Mouse (Mus musculus): ENCODE measurements at regions not wholly inside any gene's neighbourhood (a gene's known extent, or its start where the extent isn't known, plus 50 kb on each side); places are given as distances from the start of the nearest gene placed in this dataset.
A peak's percentile ranks its signal among the peaks of the same experiment; 100 is the strongest.

DNA sequence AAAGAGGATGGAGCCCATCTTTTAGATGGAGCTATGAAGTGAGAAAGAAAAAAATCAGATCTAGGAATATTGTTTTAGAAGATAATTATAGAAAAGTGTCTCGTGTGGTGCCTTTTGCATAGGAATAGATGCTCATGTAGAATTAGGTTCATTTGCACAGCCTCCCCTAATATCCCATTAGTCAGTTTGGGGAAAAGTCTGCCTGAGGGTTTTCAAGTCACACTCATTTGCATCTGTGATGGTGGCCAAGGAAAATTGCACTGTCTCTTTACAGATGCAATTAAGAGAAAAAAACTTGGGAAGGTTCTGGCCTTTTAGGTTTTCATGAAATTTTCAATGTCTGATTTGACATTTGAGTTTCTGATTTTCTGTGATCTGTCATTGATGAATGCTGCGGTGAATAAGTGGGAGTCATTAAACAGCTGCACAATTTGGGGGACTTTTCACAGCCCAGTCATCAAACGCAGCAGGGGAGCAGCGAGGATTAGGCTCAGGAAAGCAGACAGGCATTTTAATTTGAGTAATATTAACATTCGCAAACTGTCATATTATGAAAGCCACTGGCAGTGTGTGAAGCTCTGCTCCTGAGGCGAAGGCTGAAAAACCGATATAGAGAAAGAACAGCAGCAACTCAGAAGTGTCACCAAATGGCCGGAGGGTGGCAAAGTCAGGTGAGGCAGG lies 281.5 kb upstream of the Cxadr start:
- DNase-seq (ENCODE audit: low spot score), result no peak

DNA sequence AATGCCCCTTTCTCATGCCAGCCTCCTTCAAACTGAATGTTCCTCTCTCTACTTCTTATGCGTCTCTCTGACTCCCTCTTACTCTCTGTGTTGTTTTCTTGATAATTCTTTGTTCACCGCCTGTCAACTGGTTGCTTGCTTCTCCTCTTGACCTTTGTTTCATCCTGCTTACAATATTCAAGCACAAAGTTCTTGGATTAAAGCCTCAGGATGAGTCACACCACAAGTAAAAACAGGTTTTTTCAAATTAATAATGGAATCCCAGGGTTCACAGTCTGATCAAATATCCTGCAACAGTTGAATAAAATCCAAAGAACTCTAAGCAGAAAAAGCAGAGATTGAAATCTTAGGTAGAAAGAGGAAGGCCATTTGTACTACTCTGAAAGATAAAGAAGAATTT lies 285.9 kb upstream of the Cxadr start:
- DNase-seq (ENCODE audit: low spot score), result peak; percentile 7

DNA sequence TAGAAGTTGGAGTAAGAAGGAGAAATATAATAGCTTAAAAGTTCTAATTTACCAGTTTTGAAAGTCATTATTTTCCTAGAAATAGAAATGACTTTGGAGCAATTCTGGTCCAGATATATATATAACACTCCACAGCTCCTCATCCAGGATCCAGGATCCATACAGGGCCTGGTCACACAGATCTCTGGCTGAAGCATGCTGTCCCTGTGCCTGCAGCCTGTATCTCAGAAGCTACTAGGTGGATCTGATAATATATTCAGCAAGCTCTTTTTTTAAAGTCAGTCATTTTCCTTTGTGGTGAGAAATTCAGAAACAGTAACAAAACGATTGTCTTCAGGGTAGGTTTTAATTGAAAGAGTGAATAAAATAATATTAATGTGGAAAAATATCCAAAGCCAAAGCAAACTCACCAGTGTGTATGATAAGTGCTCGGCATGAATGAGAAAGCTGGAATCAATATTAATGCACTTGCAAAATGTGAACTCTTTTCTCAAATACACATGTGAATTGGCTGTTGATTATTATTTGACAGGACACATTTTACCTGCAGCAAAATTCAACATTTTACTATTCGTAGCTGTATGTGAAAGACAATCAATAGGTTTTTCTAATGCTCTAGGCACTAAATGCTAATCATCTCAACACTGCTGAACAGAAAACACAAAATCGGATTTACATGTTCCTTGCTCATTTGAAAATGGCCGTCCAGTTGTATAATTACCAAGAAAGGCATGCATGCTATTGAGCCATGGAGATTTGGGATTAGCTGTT lies 288.1 kb upstream of the Cxadr start:
- no peak for DNase-seq (ENCODE audit: low spot score)

DNA sequence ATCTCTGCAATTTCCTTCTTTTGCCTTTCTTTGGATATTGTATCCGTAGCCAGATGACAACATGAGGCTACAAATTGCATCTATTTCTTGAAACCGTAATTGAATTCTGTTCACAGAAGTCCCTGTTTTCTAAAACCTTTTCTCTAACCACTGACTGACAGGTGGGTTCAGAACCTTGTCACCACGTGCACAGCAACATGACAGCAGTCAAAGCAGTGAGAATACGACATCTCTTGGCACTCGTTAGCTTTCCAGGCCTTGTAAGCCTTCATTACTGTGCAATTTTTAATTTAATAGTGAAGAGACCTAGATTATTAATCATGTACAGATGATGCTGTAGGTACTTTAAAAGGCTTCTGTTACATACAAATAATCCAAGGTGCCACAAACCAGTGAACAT lies 297.3 kb upstream of the Cxadr start:
- DNase-seq (ENCODE audit: low spot score), result no peak

DNA sequence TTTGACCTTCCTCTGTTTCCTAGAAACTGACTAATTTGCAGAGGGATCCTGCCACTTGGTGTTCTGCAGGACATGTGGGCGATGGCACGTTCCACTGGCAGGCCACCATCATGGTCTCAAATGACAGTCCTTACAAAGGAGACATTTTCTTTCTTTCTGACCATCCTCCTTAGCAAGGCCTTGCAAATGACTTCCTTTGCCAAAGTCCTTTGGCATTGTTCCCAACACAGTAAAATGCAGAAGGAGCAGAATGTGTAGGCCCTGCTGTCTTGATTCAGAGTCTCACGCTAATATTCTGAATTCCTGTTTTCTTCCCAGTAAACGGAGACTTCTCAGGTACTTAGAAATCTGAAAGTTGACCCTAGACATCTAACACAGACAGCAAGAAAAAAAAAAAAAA lies 308.3 kb upstream of the Cxadr start:
- DNase-seq (ENCODE audit: low spot score), result no peak

DNA sequence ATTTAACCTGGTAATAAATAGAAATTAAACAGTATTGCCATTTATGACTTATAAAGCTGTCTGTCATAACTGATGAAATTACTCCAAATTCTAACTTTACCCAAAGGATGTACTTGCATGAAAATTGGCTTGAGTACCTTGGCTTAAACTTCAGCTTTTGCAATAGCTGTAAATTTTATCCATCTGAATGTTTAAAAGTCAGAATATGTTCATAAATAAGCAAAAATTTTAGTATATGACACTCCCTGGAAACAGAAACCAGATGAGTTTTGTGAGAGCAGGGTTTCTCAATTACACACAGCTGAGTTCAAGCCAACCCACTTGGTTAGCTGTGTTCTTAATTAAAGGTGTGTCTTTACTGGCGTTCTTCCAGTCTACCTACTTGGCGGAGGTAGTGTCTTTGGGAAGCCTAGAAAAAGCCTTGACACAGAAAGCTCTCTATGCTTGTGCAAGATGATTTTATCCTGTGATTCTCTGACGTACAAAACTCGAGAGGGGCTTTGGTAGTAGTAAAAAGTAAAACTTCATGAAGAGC lies 311.4 kb upstream of the Cxadr start:
- DNase-seq (ENCODE audit: low spot score), result no peak

DNA sequence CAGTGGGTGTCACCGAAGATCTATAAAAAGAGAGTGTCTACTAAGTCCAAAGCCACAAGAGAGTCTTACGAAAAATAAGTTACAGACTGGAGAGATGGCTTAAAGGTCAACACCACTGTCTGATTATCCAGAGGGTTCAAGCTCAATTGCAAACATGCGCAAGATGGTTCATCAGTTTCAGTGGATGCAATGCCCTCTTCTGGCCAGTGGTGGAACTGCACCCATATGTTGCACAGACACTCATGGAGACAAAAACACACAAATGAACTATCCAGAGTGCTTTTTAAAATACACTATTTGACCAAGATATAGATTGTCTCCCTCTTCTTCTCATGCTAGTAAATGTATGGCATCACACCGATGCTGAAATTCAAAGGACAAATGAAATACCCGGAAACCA lies 312.1 kb upstream of the Cxadr start:
- no peak for DNase-seq (ENCODE audit: low spot score)

DNA sequence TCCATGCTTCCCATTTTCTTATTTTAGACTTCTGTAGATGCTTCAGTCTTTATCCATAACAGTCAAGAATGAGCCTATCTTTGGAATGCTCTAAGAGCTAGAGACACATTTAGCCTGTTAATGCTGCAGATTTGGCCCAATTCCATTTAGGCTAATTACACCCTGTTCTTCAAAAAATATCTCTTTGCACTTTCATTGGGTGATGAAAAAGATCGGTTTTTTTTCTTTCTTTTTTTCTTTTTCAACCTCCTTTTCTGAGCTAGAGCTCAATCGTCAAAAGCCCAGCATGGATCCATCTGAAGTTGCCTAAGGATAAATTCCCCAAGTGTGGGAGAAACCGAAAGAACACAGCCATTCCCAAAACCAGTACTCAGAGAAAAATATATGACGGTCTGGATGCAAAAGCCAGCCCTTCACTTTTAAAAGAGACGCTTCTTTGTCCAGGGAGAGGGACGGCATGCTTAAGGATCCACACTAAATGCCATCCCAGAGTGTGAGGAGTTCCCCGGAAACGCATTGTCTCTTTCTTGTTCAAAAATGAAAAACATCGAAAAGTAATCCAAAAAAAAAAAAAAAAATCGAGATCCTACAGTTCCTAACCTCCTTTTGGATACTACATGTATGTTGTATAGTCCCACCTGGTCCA lies 314.3 kb upstream of the Cxadr start:
- no peak for DNase-seq (ENCODE audit: low spot score)

DNA sequence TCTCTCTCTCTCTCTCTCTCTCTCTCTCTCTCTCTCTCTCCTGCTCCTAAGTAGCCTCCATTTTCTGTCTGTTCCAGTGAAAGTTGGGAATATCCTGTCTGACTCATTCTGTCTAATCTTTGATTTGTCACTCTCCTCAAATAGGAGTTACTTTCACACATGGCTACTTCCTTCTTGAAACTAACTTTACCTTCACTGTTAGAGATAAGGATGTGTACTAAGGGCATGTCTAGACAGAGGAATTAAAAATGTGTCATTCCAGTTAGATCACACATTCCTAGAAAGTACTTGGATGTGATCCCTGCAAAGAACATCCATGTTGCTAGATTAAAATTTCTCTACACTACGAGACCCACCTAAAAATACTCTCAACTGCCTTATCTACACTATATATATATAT lies 346.9 kb upstream of the Gm11146 start:
- no peak for DNase-seq (ENCODE audit: low spot score)

DNA sequence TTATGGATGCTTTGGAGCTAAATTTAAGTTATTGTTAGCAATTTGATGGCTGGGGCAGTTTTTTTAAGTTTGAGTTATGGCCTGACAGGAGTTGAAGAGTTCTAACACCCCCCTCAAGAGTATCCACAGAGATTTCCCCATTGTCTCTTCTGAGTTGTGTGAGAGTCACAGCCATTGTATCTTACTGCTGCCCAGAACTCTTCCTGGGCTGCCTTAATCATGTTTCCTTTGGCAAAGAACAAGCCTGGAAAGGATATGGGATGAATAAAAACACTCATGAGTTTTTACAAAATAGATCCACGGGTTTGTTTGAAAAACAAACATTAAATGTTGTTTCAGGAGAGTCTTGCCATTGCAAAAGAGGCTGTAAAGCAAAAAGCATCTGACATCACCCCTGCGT lies 343.5 kb upstream of the Gm11146 start:
- peak; percentile 7 for DNase-seq (ENCODE audit: low spot score)

DNA sequence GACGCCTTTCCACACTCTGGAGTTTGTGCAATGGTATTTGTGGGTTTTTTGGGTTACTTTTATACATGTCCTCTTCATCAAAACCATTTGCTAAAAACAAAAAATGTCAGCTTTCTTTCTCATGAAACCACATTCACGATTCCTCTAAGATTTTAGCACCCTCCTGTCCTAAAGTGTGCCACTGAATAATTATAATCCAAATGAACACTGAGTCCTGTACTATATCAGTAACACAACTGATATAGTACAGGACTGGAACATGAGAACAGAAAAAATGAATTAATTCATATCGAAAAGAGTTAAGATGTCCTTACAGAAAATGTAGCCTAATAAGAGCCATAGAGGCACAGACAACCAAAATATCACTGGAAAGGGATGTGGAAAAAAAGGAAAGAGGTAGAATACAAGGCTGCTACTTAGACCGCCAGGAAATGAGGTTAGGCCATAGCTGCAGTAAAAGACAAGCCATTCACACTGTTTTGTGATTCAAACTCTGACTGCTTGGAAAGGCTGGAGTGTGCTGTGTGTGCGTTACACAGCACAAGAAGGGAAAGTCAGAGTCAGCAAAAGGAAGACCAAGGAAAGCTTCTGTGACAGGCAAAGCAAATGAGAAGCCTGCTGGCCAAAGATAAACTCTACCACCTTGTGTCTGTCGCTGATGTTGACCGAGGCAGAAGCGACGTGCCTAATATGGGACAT lies 329.3 kb upstream of the Gm11146 start:
- no peak for DNase-seq (ENCODE audit: low spot score)

DNA sequence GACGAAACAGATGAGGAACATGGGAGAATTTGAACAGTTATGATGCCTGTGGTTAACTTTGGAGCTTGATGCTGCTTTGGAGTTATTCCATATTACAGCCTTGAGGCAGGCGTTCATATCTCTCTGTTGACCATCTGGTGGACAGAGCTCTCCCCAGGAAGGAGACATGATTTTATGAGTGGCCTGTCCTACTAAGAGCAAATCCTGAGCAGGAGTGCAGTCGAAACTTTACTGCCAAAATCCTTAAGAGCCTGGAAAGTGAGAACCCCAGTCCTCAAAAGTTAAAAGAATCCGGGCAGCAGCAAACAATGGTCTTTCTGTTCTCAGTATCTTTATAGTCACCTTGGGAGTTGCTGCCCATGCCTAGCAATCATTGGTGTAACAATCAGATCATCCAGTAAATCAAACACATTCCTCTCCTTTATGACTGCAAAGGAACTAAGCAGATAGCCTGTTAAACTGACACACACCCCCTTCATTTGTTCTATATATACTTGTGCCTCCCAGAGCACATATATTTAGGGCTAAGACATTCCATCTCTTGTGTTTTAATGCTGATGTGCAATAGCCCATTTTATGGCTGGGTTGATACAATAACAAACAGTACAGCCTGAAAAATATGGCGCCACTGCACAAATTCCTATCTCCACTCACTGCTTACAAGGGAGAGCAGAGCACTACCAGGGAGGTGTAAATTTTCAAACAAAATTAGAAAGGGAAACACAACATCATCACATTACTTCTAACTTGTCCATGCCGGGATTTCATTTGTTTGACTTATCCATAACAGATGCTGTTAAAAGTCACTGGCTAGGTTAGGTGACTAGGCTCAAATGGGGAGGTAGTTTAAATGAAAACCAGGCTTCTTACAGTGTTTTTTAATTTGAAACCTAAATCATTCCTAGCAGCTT lies 312.5 kb upstream of the Gm11146 start:
- no peak for DNase-seq (ENCODE audit: low spot score)

DNA sequence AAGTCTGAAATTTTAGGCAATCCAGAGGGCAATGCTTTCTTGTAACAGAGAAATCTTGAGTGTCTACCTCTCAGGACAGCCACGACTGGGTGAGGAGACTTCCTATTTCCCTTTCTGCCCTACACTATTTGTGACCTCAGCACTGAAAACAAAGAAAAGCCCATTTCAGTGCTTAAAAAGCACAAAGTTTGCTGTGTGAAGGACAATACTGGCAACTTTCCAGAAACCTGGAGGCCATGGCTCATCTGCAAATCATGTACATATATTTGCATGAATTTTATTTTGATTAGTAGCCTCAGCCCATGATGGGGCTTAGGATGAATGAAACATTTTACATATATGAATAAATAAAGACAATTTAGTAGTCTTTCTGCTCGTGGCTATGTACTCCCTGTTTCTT lies 292.4 kb upstream of the Gm11146 start:
- DNase-seq (ENCODE audit: low spot score), result no peak

DNA sequence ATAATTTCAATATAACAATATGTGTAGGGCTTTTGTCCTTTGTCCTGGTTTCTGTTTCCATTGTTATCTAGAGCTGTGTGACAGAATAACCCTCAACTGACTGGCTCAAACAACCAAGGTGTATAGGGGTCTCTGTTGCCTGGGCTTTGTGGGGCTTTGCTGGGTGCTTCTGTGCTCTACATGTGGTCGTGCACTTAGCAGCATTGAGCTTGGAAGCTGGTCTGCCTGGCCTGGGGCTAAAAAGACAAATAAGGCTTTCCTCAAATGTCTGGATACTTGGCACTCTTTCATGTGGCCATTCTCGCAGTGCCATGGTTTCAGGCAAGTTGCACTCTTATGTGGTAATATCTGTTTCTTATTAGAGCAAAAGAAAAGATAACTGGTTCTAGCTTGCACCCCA lies 291.8 kb upstream of the Gm11146 start:
- DNase-seq (ENCODE audit: low spot score), result no peak

DNA sequence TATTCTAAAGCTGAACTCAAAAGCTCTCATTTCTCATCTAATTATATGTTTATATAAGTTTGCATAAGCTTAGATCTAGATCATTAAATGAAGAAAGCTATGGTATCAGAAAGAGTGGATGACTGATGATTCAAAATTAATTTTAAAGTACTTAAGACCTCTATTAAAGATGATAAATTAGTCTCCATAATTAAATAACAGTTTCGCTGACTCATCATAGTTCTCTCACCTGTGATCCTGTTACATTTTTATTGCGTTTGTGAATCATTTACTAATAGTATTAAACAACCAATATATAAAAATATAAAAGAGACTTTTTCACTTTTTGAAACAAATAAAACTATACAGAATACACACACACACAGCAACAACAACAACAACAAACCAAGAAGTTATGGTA lies 290.8 kb upstream of the Gm11146 start:
- DNase-seq (ENCODE audit: low spot score), result no peak

DNA sequence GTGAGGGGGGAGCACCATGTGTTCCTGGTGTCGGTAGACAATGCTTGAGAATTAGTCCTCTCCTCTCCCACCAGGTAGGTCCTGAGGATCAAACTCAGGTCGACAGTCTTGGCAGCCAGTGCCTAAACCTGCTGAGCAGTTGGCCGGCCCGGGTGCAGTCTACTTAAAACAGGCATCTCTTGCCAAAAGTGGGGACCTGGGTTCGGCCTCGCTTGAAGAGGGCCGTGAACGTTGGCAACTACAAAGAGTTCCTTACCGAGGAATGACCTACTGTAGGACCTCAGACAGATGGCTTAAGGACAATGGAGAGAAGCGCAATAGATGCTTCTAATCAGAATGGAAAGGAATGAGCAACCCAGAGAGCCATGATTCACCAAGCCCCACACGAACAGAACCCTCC lies 287.5 kb upstream of the Gm11146 start:
- no peak for DNase-seq (ENCODE audit: low spot score)

DNA sequence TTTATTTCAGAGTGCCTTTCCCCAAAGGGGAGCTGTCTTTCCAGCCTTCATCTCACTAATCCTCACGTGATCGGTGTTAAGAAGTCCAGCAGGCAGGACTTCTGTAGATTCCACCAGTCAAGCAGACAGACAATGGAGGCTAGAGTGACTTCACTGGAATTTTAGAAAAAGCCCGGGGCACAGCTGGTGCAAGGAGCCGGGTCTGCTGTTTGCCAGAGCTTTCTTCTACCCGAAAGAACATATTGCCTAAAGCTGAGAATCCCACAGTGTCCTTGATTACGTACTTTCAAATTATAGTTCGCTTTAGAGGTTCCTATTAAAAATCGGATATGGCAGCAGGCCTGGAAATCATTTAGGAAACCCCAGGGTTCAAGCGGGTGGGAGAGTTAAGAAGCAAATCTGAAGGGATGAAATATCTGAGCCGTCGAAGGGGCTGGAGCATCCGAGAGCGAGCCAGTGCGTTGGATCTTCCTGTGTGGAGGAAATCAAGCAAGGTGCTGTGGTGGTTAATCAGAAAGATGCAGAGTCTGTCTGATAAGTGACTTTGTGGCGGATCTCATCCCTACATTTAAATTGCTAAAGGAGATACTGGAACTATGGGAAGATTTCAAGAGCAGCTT lies 283.3 kb upstream of the Gm11146 start:
- DNase-seq (ENCODE audit: low spot score), result no peak

DNA sequence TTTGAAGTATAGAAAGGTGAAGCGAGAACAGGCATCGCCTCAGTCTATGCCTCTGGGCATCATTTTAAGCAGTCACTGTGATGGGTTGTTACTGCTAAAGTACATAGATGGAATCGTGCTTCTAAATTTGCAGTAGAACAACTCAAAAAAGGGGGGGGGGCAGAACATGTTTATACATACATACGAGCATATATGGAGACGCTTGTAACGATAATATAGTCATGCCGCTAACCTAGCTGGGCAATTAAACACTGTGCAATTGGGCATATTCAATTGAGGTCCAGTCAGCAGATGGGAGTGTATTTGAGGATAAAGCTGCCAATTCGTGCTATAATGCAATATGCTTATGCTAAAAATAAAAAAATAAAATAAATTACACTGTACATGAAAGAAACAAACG lies 282.6 kb upstream of the Gm11146 start:
- no peak for DNase-seq (ENCODE audit: low spot score)

DNA sequence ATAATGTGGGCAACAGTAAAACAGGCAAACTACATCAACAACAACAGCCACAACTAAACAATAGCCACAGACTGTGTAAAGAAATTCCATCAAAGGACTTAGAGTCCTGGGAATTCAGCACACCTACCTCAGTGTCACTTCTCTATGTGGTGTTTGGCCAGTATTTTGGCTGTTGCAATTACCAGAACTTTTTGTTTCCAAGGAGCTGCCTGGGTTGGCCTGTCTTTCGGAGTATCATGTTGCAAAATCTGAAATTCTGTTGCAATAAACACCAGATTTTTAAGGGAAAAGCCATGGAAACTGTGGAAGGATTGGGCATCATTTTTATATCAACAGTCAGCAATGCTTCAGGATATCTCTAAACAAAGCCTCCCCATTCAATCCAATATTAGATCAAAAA lies 275.1 kb upstream of the Gm11146 start:
- peak; percentile 5 for DNase-seq (ENCODE audit: low spot score)

DNA sequence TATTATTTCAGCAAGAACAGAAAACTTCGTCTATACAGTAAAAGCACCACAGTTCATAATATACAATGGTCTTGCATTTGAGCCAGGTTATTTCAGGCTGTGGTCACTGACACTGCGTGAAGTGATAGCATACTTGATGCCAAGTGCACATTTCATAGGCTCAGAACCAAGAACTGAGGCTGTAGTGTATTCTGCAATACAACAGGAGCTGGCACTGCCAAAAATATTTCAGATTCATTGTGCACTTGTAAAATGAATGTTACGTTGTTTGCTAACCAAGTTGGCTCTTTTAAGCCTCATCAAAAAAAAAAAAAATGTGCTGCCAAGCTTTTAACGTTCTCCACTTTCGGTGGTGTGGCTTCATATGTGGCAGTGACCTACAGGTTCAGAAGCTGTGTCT lies 261.4 kb upstream of the Gm11146 start:
- DNase-seq (ENCODE audit: low spot score), result no peak
